Mouse (Mus musculus) bone marrow macrophage, adult 2 months (primary cell): ENCODE results near the gene Pi4kb.

Experiments used
- CTCF ChIP-seq: IDR thresholded peaks from 2 replicates; pipeline ENCODE4 v1.5.1; 2012; ENCODE audit warnings: low read depth, mild to moderate bottlenecking, low read length, moderate library complexity
- POLR2A ChIP-seq: IDR thresholded peaks from 2 replicates; pipeline ENCODE4 v1.6.1; 2012; ENCODE audit warnings: mild to moderate bottlenecking, low read depth, low read length, borderline replicate concordance

DNA sequence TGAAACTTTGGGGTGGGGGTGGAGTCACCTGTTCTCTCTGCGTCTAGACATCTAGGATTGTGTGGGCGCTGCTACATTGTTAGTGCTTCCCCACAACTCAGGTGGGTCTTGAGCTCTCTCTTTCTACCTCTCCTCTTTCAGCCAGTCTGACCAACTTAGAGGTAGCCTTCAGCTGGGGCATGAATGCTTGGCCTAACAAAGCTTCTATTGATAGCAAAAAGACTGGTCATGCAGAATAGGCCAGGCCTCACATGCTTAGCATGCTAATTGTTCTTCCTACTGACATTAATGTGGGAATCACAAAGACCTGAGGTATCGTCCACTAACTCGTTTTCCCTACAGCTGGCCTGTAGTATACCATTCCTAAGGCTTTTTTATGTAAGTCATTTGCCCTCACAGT is 28.0 kb downstream of the Pi4kb start:
- TF ChIP-seq CTCF (no peak), POLR2A (no peak)
